Mouse (Mus musculus) ES-E14 (cell line): ENCODE data around the gene Tmem140. TPM values are rescaled to one million over a fixed set of nuclear protein-coding genes. Genes with fewer than 3 reads are reported as not detected.

ENCODE experiments used
- DNase-seq: peaks from one replicate; pipeline ENCODE4 v3.0.0-alpha.2; 2013; ENCODE audit warnings: low read depth, low spot score
- H3K27ac ChIP-seq: 2 replicates; pipeline ENCODE4 v1.5.1; 2012; ENCODE audit warnings: low read depth, mild to moderate bottlenecking, low read length, moderate library complexity, mixed read lengths; ENCODE audit not compliant: poor library complexity, insufficient read depth, severe bottlenecking
- H3K36me3 ChIP-seq: 2 replicates; pipeline ENCODE4 v1.6.1; 2012; ENCODE audit warnings: mild to moderate bottlenecking, low read length, moderate library complexity, mixed read lengths; ENCODE audit not compliant: control insufficient read depth, poor library complexity, insufficient read depth, severe bottlenecking
- H3K4me1 ChIP-seq, 2 experiments: fragments of 150-350 bp in 1 of 2; sonication (generic) in 1 of 2; 2 replicates each; pipeline ENCODE4 v1.6.1; 2012; ENCODE audit warnings: low read length in 2 of 2, mild to moderate bottlenecking in 1 of 2, mixed read lengths in 1 of 2; ENCODE audit not compliant: control insufficient read depth in 2 of 2, insufficient read depth in 2 of 2, poor library complexity in 1 of 2
- H3K4me3 ChIP-seq, 2 experiments: fragments of 150-350 bp in 1 of 2; sonication (generic) in 1 of 2; 2 replicates each; pipeline ENCODE4 v1.5.1; 2012; ENCODE audit warnings: low read length in 2 of 2, low read depth in 1 of 2, mild to moderate bottlenecking in 1 of 2, mixed read lengths in 1 of 2; ENCODE audit not compliant: insufficient read depth in 1 of 2, poor library complexity in 1 of 2, severe bottlenecking in 1 of 2
- H3K9ac ChIP-seq: 2 replicates; pipeline ENCODE4 v1.6.1; 2012; ENCODE audit warnings: low read depth, mild to moderate bottlenecking, low read length, mixed read lengths; ENCODE audit not compliant: poor library complexity, insufficient read depth, severe bottlenecking
- H3K9me3 ChIP-seq: fragments of 150-350 bp; sonication (generic); 2 replicates; pipeline ENCODE4 v1.6.1; 2012; ENCODE audit warnings: low read depth, mild to moderate bottlenecking, low read length; ENCODE audit not compliant: control insufficient read depth, insufficient read depth
- CHD2 ChIP-seq: IDR thresholded peaks from 2 replicates; pipeline ENCODE4 v1.6.1; 2014; ENCODE audit warnings: mild to moderate bottlenecking, low read depth, low read length, inconsistent platforms
- HCFC1 ChIP-seq: IDR thresholded peaks from 2 replicates; pipeline ENCODE4 v1.6.1; 2012; ENCODE audit warnings: low read length, inconsistent platforms, borderline replicate concordance; ENCODE audit not compliant: insufficient read depth
- MAFK ChIP-seq: IDR thresholded peaks from 2 replicates; pipeline ENCODE4 v1.6.1; 2014; ENCODE audit warnings: mild to moderate bottlenecking, low read depth, low read length, inconsistent platforms; ENCODE audit not compliant: insufficient read depth
- ZC3H11A ChIP-seq: IDR thresholded peaks from 2 replicates; pipeline ENCODE4 v1.6.1; 2012; ENCODE audit warnings: low read depth, mild to moderate bottlenecking, inconsistent platforms, low read length, borderline replicate concordance
- ZNF384 ChIP-seq: IDR thresholded peaks from 2 replicates; pipeline ENCODE4 v1.6.1; 2012; ENCODE audit warnings: low read depth, low read length, inconsistent platforms
- in situ Hi-C, 2 experiments: fragments of 600-800 bp; cut with MboI; formaldehyde crosslinking; loops; one replicate each; pipeline ENCODE4 v1.15.1; 2025; ENCODE audit warnings: low sequenced_read_pairs in 2 of 2, inconsistent platforms in 1 of 2; ENCODE audit not compliant: unreplicated experiment in 2 of 2
- total RNA-seq: library from RNA; depleted of rRNA; stranded (reverse); fragments of 300-350 nt; gene quantifications from 2 replicates; pipeline ENCODE4 v1.2.3, GENCODE M21; 2012

Tmem140 gene
- total RNA-seq, 1 experiment: 1.8 TPM

GRCm38 (mm10) chr6:34879101-34879740, 16.3 kb downstream of the Tmem140 start:
- TF ChIP-seq ZNF384 (no peak), ZC3H11A (no peak), HCFC1 (no peak), CHD2 (no peak), MAFK (no peak)
- H3K36me3 ChIP-seq: peaks cover 16% of the 10 kb centered on the region
- no peak overlapping the region for H3K4me3 ChIP-seq
- peaks cover 0 to 13% of the 10 kb centered on the region in 2 experiments; a peak in 3 of 4 replicates for H3K4me1 ChIP-seq
- no peak overlapping the region for H3K9ac ChIP-seq
- in situ Hi-C loops: no loop called here
- no peak overlapping the region for H3K27ac ChIP-seq
- no peak for DNase-seq
- H3K9me3 ChIP-seq: no peaks in the 10 kb centered on the region

- Histone ChIP-seq H3K4me1 (peaks cover 0 to 13% of the 10 kb centered on the region in 2 experiments; a peak in 3 of 4 replicates), H3K36me3 (peaks cover 19% of the 10 kb centered on the region), H3K9me3 (no peaks in the 10 kb centered on the region), H3K27ac (no peak overlapping the region), H3K9ac (no peak overlapping the region), H3K4me3 (no peak overlapping the region)
- no peak for DNase-seq
- no peak for TF ChIP-seq HCFC1
- no peak for TF ChIP-seq ZNF384
- TF ChIP-seq MAFK: no peak
- no peak for TF ChIP-seq CHD2
- TF ChIP-seq ZC3H11A: no peak
- in situ Hi-C loops: no loop called here
Observed at GRCm38 (mm10) chr6:34879911-34880475, 17.0 kb downstream of the Tmem140 start.

- TF ChIP-seq ZNF384 (no peak), MAFK (no peak), CHD2 (no peak), HCFC1 (no peak), ZC3H11A (no peak)
- no peaks in the 10 kb centered on the region for H3K9me3 ChIP-seq
- no peak overlapping the region for H3K27ac ChIP-seq
- DNase-seq: no peak
- peaks cover 25% of the 10 kb centered on the region for H3K36me3 ChIP-seq
- in situ Hi-C loops: no loop called here
- no peak overlapping the region for H3K4me3 ChIP-seq
- no peak overlapping the region for H3K9ac ChIP-seq
- H3K4me1 ChIP-seq: peaks cover 0 to 2% of the 10 kb centered on the region in 2 experiments; a peak in 1 of 4 replicates
Observed at GRCm38 (mm10) chr6:34884724-34885123, 21.8 kb downstream of the Tmem140 start.

- peaks cover 23% of the 10 kb centered on the region for H3K36me3 ChIP-seq
- no peak for DNase-seq
- in situ Hi-C loops: no loop called here
- no peak overlapping the region for H3K9ac ChIP-seq
- H3K27ac ChIP-seq: no peak overlapping the region
- H3K4me1 ChIP-seq: peaks cover 0 to 4% of the 10 kb centered on the region in 2 experiments; a peak in 2 of 4 replicates
- TF ChIP-seq ZNF384 (no peak), MAFK (no peak), HCFC1 (no peak), CHD2 (no peak), ZC3H11A (no peak)
- no peaks in the 10 kb centered on the region for H3K9me3 ChIP-seq
- no peak overlapping the region for H3K4me3 ChIP-seq
Observed at GRCm38 (mm10) chr6:34887131-34887850, 24.3 kb downstream of the Tmem140 start.
